Mouse (Mus musculus): ENCODE measurements around the gene Wwc2.

- TF ChIP-seq CHD2 (IDR thresholded peaks at IDR 0.05; ENCODE audit: low read depth, low read length): no peak
- no peak for TF ChIP-seq ZC3H11A (IDR thresholded peaks at IDR 0.05; ENCODE audit: borderline replicate concordance, low read depth, low read length)
- TF ChIP-seq HCFC1 (IDR thresholded peaks at IDR 0.05; ENCODE audit: borderline replicate concordance, insufficient read depth, low read length): no peak
- TF ChIP-seq ZNF384 (IDR thresholded peaks at IDR 0.05; ENCODE audit: low read depth, low read length): no peak
These were observed 22.6 kb upstream of the Wwc2 start for GRCm38 (mm10) chr8:48013281-48013680.
